Mouse (Mus musculus) T-helper 17 cell (primary cell): Measurements from ENCODE around the gene Lpin1.

Experiments
- in situ Hi-C, 2 experiments: fragments of 300-600 bp; cut with MboI, MseI; formaldehyde crosslinking; loops; 1 replicate in 1 of 2; 2 replicates in 1 of 2; pipeline ENCODE4 v1.15.1; 2025; ENCODE audit warnings: high pct_unique_total_duplicates in 2 of 2

The Lpin1 gene

DNA sequence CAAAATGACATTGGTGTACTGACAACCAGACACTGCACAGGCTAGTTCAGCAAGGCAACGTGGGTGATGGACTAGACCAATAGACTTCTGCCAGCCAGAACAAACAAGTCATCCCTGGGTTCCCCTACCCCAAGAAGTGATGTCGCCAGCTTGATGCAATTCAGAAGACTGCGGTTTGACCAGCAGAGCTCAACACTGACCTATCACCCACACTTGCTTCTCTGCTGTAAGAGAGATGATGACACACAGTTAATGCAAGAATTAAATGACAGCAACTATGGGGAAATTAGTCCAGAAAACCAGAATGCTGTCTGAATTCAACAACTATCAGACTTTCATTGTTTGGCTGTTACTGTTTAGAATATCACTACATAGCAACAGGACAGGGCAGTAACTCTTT is 9.5 kb upstream of the Lpin1 start:
- in situ Hi-C loops = no loop called here

DNA sequence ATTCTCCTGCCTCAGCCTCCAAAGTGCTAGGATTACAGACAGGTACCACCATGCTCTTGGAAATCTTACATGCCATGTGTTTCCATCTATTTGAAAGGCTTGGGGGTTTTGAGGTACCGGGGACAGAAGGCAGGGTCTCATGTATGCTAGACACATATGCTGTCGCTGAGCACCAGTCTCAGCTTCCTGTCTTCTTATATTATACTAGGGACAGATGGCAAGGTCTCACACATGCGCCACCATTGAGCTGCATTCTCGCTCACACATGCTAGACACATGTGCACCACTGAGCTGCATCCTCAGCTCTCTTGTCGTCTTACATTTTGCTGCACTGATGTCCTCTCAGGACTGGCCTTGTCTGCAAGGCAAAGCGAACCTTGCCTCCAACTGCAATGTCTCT is 8.7 kb upstream of the Lpin1 start:
- in situ Hi-C loops = no loop called here

DNA sequence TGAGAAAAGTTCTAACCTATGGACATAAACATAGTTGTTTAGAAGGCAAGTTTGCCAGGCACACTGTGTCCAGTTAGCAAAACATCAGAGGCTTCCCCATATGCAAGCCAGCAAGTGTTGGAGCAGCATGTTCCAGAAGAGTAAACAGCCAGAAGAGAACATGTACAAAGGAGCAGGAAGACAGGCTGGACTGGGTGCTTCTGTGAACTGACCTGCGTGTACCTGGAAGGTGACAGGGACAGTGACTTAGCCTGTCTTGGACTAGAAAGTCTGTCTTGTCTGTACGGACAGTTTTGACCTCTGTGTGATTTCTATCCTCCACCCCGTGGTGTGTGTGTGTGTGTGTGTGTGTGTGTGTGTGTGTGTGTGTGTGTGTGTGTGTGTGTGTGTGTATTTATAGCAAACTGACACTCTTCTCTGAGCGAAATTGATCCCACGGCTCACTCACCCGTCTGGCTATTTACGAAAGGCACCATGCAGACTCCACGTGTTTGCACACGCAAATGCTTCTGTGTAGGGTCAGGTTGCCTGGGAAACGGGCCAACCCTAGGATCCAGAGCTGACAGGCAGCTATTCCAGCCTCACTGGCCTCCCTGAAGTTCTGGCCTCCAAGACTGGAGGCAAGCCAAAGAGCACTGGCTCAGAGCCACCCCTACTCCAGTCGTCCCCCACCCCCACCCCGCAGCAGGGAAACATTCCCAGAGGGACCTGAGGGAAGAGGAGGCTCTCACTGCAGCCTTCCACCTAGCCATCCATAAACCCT is 7.9 kb upstream of the Lpin1 start:
- in situ Hi-C loops = no loop called here

DNA sequence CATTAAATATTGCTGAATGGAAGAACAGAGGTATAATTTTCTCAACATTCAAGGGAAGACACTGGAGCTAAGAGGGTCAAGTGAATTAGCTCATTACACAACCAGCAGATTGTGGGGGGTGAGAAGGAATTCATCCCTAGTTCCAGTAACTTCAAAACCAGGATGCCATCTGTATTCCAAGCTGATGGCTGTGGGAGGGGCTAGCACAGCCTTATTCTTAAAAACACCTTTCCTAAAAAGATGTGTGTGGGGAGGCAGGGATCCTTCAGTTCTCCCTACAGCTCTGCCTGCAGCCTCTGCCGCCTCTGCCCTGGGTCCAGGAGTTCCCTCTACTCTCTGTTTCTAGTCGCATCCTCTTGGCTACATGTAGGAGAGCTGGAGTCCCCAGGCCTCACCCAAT is 5.0 kb upstream of the Lpin1 start:
- in situ Hi-C loops = no loop called here

DNA sequence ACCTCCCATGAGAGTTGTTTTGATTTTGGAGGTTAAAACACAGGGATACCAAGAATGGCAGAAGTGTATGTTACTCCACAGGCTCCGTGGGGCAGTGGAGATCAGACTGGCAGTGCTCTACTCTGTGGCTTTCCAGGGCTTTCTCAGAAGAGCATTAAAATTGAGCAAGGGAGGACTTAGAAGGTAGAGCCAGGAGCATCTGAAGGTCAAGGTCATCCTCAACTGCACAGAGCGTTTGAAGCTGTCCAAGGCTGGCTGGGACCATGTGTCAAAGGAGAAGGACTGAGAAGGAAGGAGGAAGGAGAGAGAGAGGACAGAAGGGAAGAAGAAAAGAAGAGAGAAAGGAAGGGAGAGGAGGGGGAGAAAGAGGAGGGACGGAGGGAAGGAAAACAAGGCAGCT is 3.8 kb upstream of the Lpin1 start:
- in situ Hi-C loops = no loop called here

DNA sequence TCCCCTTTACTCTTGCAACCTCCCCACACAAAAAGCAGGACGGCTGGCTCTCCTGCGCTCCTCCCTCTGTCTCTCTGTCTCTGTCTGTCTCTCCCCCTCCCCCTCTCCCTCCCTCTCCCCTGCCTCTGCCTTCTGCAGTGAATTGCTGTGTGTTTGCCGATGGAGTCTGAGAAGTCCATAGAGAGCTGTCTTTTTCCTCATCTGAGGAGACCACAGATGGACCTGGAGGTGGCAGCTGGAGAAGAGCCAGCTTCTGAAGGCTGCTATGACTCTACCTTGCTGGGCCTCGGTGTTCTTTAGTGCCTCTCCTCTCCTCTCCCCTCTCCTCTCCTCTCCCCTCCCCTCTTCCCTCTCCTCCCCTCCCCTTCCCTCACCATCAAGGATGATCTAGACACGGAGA is 5.1 kb downstream of the Lpin1 start:
- in situ Hi-C loops = no loop called here

DNA sequence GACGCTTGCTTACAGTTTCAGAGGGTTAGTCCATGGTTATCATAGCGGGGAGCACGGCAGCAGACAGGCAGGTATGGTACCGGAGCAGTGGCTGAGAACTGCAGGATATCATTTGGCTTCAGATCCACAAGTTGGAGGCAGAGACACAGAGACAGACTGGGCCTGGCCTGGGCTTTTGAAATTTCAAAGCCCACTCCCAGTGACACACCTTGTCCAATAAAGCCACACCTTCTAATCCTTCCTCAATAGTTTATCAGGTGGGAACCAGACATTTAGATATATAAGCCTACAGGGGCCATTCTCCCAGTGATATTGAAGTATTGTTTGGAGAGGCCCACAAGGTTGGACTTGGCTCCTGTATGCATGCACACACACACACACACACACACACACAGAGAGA is 8.5 kb downstream of the Lpin1 start:
- in situ Hi-C loops = no loop called here

DNA sequence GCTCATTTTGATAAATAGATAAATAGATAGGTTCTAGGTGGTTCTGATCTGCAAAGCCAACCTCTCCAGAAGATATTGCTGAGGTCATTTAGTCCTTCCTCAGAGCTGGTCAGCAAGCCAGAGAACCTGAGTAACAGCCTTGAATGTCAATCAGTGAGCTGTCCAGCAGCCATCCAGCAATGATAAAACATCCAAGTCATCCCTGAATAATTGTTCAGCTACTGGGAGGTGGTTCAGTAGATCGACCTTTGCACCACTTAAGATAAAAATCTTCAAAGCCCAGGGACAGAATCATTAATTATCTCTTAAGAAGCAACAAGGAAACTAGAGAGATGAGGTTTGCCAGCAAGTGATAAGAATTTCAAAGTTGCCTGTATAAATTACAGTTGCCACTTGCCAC is 10.4 kb downstream of the Lpin1 start:
- in situ Hi-C loops = no loop called here

DNA sequence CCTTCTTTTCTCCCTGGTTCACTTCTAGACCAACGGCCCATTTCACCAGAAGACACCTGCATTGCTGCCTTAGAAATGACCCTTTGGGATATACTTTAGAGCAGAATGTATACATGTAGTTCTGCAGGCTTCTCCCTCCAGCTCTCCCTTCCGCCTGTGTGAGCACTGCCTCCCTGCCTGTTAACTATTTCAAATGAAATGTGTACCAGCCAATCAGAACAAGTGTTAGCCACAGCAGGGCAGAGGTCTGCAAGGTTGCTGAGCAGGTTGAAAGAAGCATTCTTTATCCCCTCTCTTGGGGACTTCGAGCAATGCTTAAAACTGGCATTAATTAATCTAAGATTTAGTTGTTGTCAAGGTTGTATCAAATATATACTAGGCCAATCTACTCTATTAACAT is 11.4 kb downstream of the Lpin1 start:
- in situ Hi-C loops = loop anchor here in 1 of 2 experiments (10.0 to 25.0 kb wide), 2 partner anchors 295 to 413 kb away; partner anchors contain the start of genes 2410004P03Rik, Pqlc3 and Rock2

DNA sequence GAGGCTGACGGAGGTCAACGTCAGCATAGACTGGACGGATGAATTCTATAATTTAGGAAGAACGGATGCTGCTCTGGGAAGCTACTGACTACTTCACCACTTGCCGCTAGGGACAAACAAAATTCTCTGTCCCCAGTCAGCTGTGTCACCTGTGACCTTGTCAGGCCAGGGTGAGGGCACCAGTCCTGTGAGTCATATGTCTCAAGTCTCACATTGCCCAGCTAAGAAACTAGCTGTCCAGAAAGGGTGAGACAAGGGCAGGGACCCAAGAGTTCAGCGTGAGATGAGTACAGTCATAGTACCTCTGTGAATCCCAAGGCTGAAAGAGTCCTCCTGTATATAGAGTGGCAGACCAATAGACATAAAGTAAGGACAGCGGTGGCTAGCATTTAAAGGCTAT is 17.0 kb downstream of the Lpin1 start:
- in situ Hi-C loops = loop anchor here (5.0 to 25.0 kb wide), 3 partner anchors 301 to 776 kb away; partner anchors contain the start of genes 2410004P03Rik (in 1 of the 2), Pqlc3 (in 1 of the 2), Rock2 (in 1 of the 2) and Trib2 (in 1 of the 2)

DNA sequence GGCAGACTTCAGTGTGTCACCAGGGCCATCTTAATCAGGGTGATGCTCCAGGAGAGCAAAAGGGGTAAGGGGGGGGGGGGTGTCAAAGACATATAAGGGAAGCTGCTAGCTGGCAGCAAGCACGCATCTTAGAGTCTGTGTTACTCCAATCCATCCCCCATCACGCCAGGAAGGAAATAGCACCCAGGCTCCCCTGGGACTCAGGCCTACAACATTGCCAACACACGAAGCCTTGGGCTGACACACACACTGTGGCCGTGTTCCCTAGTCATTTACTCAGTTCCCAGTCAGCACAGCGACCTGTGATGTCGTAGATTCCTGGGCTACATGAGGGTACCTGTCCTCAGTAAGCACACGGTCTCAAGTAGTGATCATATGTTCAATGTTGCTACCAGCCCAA is 17.8 kb downstream of the Lpin1 start:
- in situ Hi-C loops = loop anchor here (5.0 to 25.0 kb wide), 3 partner anchors 302 to 776 kb away; partner anchors contain the start of genes 2410004P03Rik (in 1 of the 2), Pqlc3 (in 1 of the 2), Rock2 (in 1 of the 2) and Trib2 (in 1 of the 2)

DNA sequence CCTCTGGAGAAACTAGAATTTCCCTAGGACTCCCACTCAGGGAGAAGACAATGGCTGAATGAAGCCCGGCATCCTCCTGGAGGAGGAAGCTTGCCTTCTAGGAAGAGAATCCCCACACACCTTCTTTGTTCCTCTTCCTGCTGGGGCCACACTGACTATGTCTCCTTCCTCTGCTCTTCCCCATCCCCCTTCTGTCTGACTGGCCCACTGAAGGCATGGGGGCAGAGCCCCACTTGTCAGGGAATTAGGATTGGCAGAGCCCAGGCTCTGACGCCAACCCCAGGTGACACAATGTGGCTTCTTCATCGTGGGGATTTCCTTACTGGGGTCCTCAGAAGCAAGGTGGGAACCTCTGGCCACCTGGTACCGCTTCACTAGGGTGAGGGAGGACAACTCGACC is 18.3 kb downstream of the Lpin1 start:
- in situ Hi-C loops = loop anchor here (5.0 to 25.0 kb wide), 3 partner anchors 302 to 775 kb away; partner anchors contain the start of genes 2410004P03Rik (in 1 of the 2), Pqlc3 (in 1 of the 2), Rock2 (in 1 of the 2) and Trib2 (in 1 of the 2)

DNA sequence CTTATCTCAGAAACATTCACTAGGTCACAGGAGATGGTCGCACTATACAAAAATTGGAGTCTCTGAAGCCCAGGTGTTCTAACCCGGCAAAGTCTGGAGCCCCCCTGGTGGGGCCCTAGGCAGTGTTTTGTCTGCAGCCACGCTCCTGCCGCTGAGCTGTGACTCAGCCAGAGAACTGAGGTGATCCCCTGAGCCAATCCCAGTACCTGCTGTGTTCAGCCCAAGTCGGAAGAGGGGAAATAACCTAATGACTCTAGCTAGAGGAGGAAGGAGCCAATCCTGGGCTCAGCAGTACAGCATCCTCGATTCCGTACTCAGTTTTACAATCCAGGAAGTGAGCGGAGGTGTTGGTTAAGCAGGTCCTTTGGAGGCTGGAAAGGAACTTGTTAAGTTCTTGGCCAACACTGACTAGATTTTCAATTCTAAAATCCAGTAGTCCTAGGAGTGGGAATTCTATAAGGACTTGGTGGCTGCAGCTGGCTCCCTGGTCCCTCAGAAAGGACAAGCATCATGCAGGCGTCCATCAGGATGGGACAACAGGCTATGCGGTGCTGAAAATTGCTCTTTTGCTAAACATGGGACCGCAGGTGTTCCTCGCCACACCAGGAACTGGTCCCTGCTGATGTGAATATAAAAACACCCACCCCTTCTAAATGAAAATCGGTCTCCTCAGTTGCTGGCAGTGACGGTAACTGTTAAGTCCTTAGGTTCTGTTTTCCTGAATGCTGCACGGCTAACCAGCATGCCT is 19.1 kb downstream of the Lpin1 start:
- in situ Hi-C loops = loop anchor here (5.0 to 25.0 kb wide), 3 partner anchors 303 to 774 kb away; partner anchors contain the start of genes 2410004P03Rik (in 1 of the 2), Pqlc3 (in 1 of the 2), Rock2 (in 1 of the 2) and Trib2 (in 1 of the 2)

DNA sequence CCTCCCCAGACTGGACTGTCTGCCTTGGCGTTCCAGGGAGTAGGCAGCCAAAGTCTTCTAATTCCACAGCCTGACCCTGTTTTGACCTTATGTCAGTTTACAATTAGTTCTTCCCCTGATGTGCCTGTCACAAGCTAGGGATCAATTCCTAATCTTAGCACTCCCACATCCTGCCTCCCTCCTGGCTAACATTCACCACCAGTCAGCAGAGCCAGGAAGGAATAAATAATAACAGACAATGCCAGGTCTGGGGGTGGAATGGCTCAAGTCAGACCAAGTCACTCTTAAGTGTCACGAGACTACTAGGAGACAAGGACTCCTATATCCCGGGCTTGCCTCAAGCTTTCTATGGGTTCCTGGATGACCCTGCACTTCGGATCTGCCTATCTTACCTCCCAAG is 20.8 kb downstream of the Lpin1 start:
- in situ Hi-C loops = loop anchor here (5.0 to 25.0 kb wide), 3 partner anchors 305 to 773 kb away; partner anchors contain the start of genes 2410004P03Rik (in 1 of the 2), Pqlc3 (in 1 of the 2), Rock2 (in 1 of the 2) and Trib2 (in 1 of the 2)

DNA sequence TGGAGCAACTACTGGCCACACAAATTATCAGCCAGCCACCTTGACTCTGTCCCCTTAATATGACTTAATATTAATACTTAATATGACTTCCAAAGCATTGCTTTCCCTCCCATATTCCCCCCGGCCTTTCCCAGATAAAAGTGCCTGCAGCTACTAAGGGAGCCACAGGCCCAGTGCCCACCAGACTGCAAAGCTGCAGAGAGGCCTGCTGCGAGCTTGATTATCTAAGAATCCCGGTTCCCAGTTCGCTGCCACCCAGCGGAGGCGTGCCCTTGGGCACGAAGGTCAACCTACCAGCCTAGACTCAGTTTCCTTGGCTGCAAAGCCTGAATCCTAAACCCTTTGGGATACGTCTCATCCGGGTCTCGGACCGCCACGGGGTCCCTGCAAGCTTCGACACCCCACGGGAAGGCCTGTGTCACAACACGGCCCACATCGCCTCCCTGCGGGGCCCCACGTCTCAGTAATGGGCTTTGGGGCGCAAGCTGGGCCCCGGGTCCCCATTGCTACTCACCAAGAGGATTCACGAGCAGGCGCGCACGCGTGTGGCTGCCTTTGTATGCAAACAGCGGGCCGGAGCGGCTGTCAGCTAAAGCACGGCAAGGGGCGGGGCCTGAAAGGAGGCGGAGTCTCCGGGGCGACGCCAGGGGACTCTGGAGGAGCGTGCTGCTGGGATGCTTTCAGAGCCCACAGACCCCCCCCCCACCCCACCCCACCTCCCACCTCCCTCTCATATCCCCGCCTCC is 21.4 kb downstream of the Lpin1 start:
- in situ Hi-C loops = loop anchor here in 1 of 2 experiments (25.0 kb wide), 1 partner anchor 423 kb away; the partner anchor contains the start of genes 2410004P03Rik and Pqlc3

DNA sequence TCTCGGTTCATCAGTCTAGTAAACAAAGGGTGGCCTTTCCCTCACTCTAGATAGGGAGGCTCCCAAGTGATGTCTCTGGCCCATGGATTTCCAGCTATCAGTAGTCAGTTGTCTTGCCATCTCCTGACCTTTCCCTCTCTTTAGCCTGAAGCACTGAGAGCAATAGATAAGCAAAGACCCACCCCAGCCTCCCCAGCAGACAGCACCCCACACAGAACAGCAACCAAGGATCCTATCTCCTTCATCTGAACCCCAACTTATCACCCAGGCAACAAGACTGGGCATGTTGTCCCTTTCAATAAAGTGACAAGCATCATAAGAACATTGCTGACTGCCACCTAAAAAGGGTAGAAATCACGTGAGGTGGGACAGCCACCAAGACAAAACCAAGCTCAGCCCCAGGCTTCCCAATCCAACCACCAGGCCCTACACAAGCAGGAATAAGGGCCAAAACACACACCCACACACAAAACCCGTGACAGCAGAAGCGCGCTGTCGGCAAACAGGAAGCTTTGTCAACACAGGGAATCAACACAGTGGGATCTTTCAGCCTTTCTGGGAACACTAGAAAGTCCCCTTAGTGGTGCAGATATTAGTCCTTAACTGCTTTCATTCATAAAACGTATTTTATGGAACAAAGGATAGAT is 22.2 kb downstream of the Lpin1 start:
- in situ Hi-C loops = loop anchor here in 1 of 2 experiments (25.0 kb wide), 1 partner anchor 424 kb away; the partner anchor contains the start of genes 2410004P03Rik and Pqlc3

DNA sequence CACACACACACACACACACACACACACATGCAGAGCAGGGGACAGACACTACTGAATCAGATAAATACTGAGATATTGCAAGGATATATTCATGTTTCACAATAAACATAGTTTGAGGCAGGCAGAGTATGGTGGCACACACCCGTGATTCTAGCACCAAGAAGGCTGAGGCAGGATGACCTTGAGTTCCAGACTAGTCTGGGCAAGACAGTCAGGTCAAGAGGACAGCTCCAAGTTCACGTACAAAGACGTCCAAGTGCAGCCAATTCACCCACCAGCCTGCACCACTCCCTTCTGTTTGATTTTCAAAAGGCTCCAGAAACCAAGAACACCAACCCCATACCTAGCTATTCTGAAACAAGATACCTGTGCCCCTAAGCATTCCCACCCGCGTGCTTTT is 23.0 kb downstream of the Lpin1 start:
- in situ Hi-C loops = loop anchor here in 1 of 2 experiments (25.0 kb wide), 1 partner anchor 425 kb away; the partner anchor contains the start of genes 2410004P03Rik and Pqlc3

DNA sequence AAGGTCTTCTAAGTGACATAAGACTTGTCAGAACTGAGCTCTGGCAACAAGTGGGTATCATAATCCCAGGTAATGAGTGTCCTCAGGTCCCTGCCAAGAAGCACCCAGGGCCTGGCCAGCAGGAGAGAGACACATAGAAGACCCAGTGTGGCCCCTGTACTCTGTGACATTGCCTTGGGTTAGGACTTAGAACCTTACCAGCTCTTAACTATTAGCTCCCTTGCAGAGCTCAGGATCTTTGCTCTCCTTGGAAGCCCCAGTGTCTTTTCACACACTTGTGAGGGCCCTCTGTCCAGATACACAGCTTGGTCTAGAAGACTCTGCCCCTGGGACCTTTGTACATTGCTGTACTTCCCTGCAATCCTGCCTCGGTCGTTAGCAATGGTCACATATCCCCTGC is 23.7 kb downstream of the Lpin1 start:
- in situ Hi-C loops = loop anchor here in 1 of 2 experiments (25.0 kb wide), 1 partner anchor 425 kb away; the partner anchor contains the start of genes 2410004P03Rik and Pqlc3

DNA sequence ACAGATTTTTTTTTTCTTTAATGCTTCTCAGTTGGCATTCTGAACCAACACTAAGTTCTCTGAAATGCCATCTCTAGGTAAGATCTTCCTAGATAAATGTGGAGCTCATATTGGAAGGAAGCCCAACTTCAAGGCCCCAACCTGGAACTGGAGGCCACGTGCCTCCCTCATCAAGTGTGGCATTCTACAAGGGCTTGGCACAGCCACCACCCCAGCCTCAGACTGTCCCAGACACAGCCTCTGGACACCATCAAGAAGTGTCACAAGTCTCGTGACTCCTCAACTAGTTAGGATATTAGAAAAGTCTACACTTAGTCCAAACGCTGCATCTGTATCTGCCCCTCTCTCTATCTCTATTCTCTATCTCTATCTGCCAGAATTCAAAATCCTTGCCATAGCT is 25.8 kb downstream of the Lpin1 start:
- in situ Hi-C loops = loop anchor here in 1 of 2 experiments (5.0 to 25.0 kb wide), 2 partner anchors 427 to 772 kb away; partner anchors contain the start of genes 2410004P03Rik and Pqlc3
